Comparison of ENCODE assay signal across 8 mouse cellular contexts in the genomic region with DNA sequence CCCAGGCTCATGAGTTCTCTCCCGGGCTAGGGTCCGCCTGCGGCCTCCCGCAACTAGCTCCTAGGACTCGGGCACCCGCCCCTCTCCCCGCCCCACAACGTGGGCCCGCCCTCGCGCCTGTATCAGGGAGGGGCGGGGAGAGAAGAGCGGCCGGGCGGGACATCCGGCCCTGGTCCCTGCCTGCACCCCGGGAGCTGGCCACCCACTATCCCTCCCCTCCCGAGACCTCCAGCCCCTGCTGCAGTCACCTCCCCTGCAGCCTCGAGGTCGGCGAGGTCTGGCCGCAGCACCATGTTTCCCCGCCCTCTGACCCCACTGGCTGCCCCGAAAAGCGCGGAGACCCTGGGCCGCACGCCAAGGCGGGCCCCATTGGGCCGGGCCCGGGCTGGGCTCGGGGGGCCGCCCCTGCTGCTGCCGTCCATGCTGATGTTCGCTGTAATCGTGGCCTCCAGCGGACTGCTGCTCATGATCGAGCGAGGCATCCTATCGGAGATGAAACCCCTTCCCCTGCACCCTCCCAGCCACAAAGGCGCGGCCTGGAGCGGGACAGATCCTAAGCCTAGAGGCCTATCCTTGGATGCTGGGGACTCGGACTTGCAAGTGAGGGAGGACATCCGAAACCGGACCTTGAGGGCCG. TPM values are rescaled to one million over a fixed set of nuclear protein-coding genes. Genes with fewer than 3 reads are reported as not detected.
DNase-seq lines count a peak whose midpoint lies in the region; ATAC-seq lines count a peak whose summit lies in the region.

Gene Chst14 (plus strand): TSS at position 136 of the 637 bp plus-strand sequence.

- WGBS in forebrain, embryonic 15.5 days, result under 1% methylated on average over 47 of the region's 47 CpGs

- peak; percentile 59 for DNase-seq in T-cell, adult 2 months (ENCODE audit: low spot score)
- DNase-seq in cerebellum, adult 18-20 months, result peak; percentile 71 to 75
- DNase-seq in heart, postnatal 4 days, result peak; percentile 83
- DNase-seq in layer of hippocampus, postnatal 10 days (ENCODE audit: low spot score in 2 of 2), result peak; percentile 51 to 69
- DNase-seq in right cerebral cortex, postnatal 14 days, result peak; percentile 46
- DNase-seq in urinary bladder, postnatal 36 days (ENCODE audit: low spot score in 2 of 2), result peak; percentile 66 to 76

- peak within 1 kb of the TSS; percentile 75 for H3K9ac ChIP-seq in forebrain, embryonic 15.5 days (replicated peaks)

- H3K36me3 ChIP-seq in forebrain, embryonic 15.5 days, result peaks cover 16% of the 10 kb centered on the region

- peak within 1 kb of the TSS; percentile 92 for H3K4me2 ChIP-seq in forebrain, embryonic 15.5 days (replicated peaks)

- H3K27me3 ChIP-seq in forebrain, embryonic 15.5 days, result no peaks in the 10 kb centered on the region

- peak; percentile 88 for ATAC-seq in forebrain, embryonic 15.5 days (replicated peaks)
- peak; percentile 91 for ATAC-seq in megakaryocyte, adult 5-6 weeks (ENCODE audit: poor library complexity, severe bottlenecking)

- H3K9me3 ChIP-seq in forebrain, embryonic 15.5 days, result no peaks in the 10 kb centered on the region

- peaks cover 19% of the 10 kb centered on the region for H3K4me1 ChIP-seq in forebrain, embryonic 15.5 days

- no peak within 1 kb of the TSS for H3K27ac ChIP-seq in forebrain, embryonic 15.5 days (replicated peaks)

- peak within 1 kb of the TSS; percentile 70 for H3K4me3 ChIP-seq in forebrain, embryonic 15.5 days

RNA-seq across cellular contexts. Expression of gene Chst14, which starts in this region (rescaled TPM):
- 6.0 and 6.6 TPM in 2 replicates for polyA plus RNA-seq in forebrain, embryonic 15.5 days (2015; fragmentation: Nextera tagmentation; extraction: Ambion mirVana)
- total RNA-seq in heart, postnatal 4 days (2021), result 10 to 100 TPM; 15.0 to 15.4 TPM
- total RNA-seq in layer of hippocampus, postnatal 10 days (2021), result 1 to 10 TPM; 2.5 to 3.5 TPM
- 4.6 and 5.3 TPM in 2 replicates for total RNA-seq in megakaryocyte, adult 5-6 weeks (2015)
- 1.4 and 3.5 TPM in 2 replicates for total RNA-seq in megakaryocyte, adult 5-6 weeks (2017)
